In the genomic region with DNA sequence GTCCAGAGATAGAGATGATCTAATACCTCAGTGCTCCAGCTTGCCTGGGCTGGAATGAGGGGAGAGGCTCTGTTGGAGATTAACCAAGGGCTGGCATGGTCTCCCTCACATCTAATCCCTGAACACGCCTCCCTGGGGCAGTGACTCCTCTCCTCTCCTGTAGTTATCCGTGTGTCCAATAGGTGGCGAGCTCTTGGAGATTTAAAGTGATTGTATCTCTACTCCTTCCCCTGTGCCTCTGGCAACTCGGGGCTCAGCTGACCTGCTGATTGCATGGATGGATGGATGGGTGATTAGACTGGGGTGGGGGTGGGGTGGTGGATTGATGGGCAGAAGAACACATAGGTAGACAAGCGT, we compare ENCODE assay signal across 8 mouse cellular contexts. TPM values are rescaled to one million over a fixed set of nuclear protein-coding genes. Genes with fewer than 3 reads are reported as not detected.
A peak's percentile ranks its signal among the peaks of the same experiment; 100 is the strongest.
DNase-seq lines count a peak whose midpoint lies in the region; ATAC-seq and TF ChIP-seq lines count a peak whose summit lies in the region.
"Had no signal": no experiment of that assay in that cellular context is flagged by ENCODE, and none has a peak within 500 bp of the region (broad histone marks: within the 10 kb centered on the region; RNA-seq: fewer than 3 reads in every experiment).

No protein-coding gene starts in this region.

- TF ChIP-seq EP300 in liver, embryonic 14.5 days (IDR thresholded peaks at IDR 0.05; ENCODE audit: low read depth), result no peak

- no peak overlapping the region for H3K4me3 ChIP-seq in spleen, adult 2 months (ENCODE audit: extremely low read depth, insufficient read depth, insufficient read length)
- no peak overlapping the region for H3K4me3 ChIP-seq in embryonic facial prominence, embryonic 10.5 days
- no peak overlapping the region for H3K4me3 ChIP-seq in liver, embryonic 14.5 days (ENCODE audit: insufficient read depth in 1 of 2, low read depth in 2 of 2, low read length in 2 of 2)
- no peak overlapping the region for H3K4me3 ChIP-seq in small intestine, adult 2 months (ENCODE audit: low read depth, low read length)
- H3K4me3 ChIP-seq: neural tube, embryonic 13.5 days had no signal

- H3K36me3 ChIP-seq in spleen, adult 2 months (ENCODE audit: control insufficient read depth, insufficient read depth, low read length), result no peaks in the 10 kb centered on the region
- H3K36me3 ChIP-seq in embryonic facial prominence, embryonic 10.5 days (replicated peaks), result no peaks in the 10 kb centered on the region
- no peaks in the 10 kb centered on the region for H3K36me3 ChIP-seq in liver, embryonic 14.5 days (replicated peaks; ENCODE audit: control insufficient read depth, insufficient read depth, low read depth)
- no peaks in the 10 kb centered on the region for H3K36me3 ChIP-seq in small intestine, adult 2 months (ENCODE audit: control insufficient read depth, insufficient read depth, low read length)
- H3K36me3 ChIP-seq: neural tube, embryonic 13.5 days had no signal

- WGBS in spleen, adult 2 months, result 22% methylated on average over 5 of the region's 5 CpGs
- 10% methylated on average over 5 of the region's 5 CpGs for WGBS in embryonic facial prominence, embryonic 10.5 days
- 17% methylated on average over 5 of the region's 5 CpGs for WGBS in liver, embryonic 14.5 days (ENCODE audit: insufficient replicate concordance)
- 24% methylated on average over 5 of the region's 5 CpGs for WGBS in small intestine, adult 2 months

- H3K27me3 ChIP-seq in spleen, adult 2 months (ENCODE audit: control insufficient read depth, insufficient read depth, low read length), result no peaks in the 10 kb centered on the region
- H3K27me3 ChIP-seq in embryonic facial prominence, embryonic 10.5 days (replicated peaks; ENCODE audit: low read depth, poor library complexity, severe bottlenecking), result peaks cover 56% of the 10 kb centered on the region
- H3K27me3 ChIP-seq in liver, embryonic 14.5 days (ENCODE audit: control insufficient read depth, insufficient read depth, low read length), result no peaks in the 10 kb centered on the region
- H3K27me3 ChIP-seq in small intestine, adult 2 months (ENCODE audit: control insufficient read depth, insufficient read depth, low read length), result no peaks in the 10 kb centered on the region
- H3K27me3 ChIP-seq: neural tube, embryonic 13.5 days had no signal

- no peak overlapping the region for H3K9ac ChIP-seq in liver, embryonic 14.5 days (replicated peaks)
- H3K9ac ChIP-seq: neural tube, embryonic 13.5 days had no signal

- H3K4me2 ChIP-seq in liver, embryonic 14.5 days (ENCODE audit: low read depth), result no peak overlapping the region
- H3K4me2 ChIP-seq: neural tube, embryonic 13.5 days had no signal

- ATAC-seq in liver, embryonic 14.5 days (ENCODE audit: insufficient read depth), result no peak

- DNase-seq in spleen, adult 2 months (ENCODE audit: low read depth in 1 of 2, low spot score in 2 of 2), result peak in 1 of 2 experiments; percentile 33
- DNase-seq in spleen, postnatal 14 days (ENCODE audit: low spot score in 2 of 2), result no peak
- peak; percentile 77 for DNase-seq in adipocyte (ENCODE audit: low spot score)
- peak; percentile 68 for DNase-seq in embryonic facial prominence, embryonic 10.5 days (ENCODE audit: low spot score)
- peak; percentile 84 for DNase-seq in induced T-regulatory cell, adult 2 months (ENCODE audit: low read depth)
- peak; percentile 37 to 51 (median 43) for DNase-seq in liver, embryonic 14.5 days (ENCODE audit: low read depth in 3 of 3, low spot score in 3 of 3)

- H3K4me1 ChIP-seq in spleen, adult 2 months (ENCODE audit: control insufficient read depth, insufficient read depth, insufficient read length), result no peaks in the 10 kb centered on the region
- H3K4me1 ChIP-seq in embryonic facial prominence, embryonic 10.5 days, result peaks cover 48% of the 10 kb centered on the region
- H3K4me1 ChIP-seq in liver, embryonic 14.5 days (replicated peaks; ENCODE audit: control insufficient read depth in 2 of 2, insufficient read depth in 2 of 2, low read length in 1 of 2), result no peaks in the 10 kb centered on the region
- peaks cover 35% of the 10 kb centered on the region for H3K4me1 ChIP-seq in small intestine, adult 2 months (ENCODE audit: control insufficient read depth, insufficient read depth, insufficient read length, low read length)

- TF ChIP-seq POLR2A in spleen, adult 2 months (IDR thresholded peaks at IDR 0.05; ENCODE audit: low read depth, low read length), result no peak
- no peak for TF ChIP-seq POLR2A in small intestine, adult 2 months (IDR thresholded peaks at IDR 0.05; ENCODE audit: low read depth, low read length)

- no peaks in the 10 kb centered on the region for H3K9me3 ChIP-seq in embryonic facial prominence, embryonic 10.5 days
- no peaks in the 10 kb centered on the region for H3K9me3 ChIP-seq in liver, embryonic 14.5 days (ENCODE audit: control insufficient read depth, low read length)
- H3K9me3 ChIP-seq: neural tube, embryonic 13.5 days had no signal

- no peak overlapping the region for H3K27ac ChIP-seq in spleen, adult 2 months (ENCODE audit: insufficient read depth, low read length)
- no peak overlapping the region for H3K27ac ChIP-seq in embryonic facial prominence, embryonic 10.5 days (replicated peaks)
- no peak overlapping the region for H3K27ac ChIP-seq in liver, embryonic 14.5 days
- H3K27ac ChIP-seq in small intestine, adult 2 months (ENCODE audit: insufficient read depth, low read depth, low read length), result no peak overlapping the region
- H3K27ac ChIP-seq: neural tube, embryonic 13.5 days had no signal

- peak; percentile 27; the same call in 1 of the 2 replicates for TF ChIP-seq CTCF in spleen, adult 2 months (IDR thresholded peaks at IDR 0.05; ENCODE audit: extremely low read depth, insufficient read depth, insufficient read length, insufficient replicate concordance)
- TF ChIP-seq CTCF in liver, embryonic 14.5 days (IDR thresholded peaks at IDR 0.05; ENCODE audit: low read depth), result peak; percentile 69
- TF ChIP-seq CTCF in small intestine, adult 2 months (IDR thresholded peaks at IDR 0.05; ENCODE audit: extremely low read depth, insufficient read length, insufficient replicate concordance, low read depth, low read length), result peak; percentile 70; the same call in 1 of the 2 replicates

RNA-seq across cellular contexts. Expression of a gene that starts 9.9 kb away (rescaled TPM):
- polyA plus RNA-seq in spleen, adult 2 months (2012; rRNA removed), result 0.65 and 0.69 TPM in 2 replicates
- polyA plus RNA-seq in embryonic facial prominence, embryonic 10.5 days (2016; fragmentation: Nextera tagmentation; extraction: Ambion mirVana), result 10.7 and 12.0 TPM in 2 replicates
- polyA plus RNA-seq in liver, embryonic 14.5 days (2012; rRNA removed), result 0.27 TPM in 2 replicates
- 1.6 and 2.0 TPM in 2 replicates for polyA plus RNA-seq in liver, embryonic 14.5 days (2014; fragmentation: Nextera tagmentation; extraction: Ambion mirVana)
- polyA plus RNA-seq in small intestine, adult 2 months (2012; rRNA removed), result 12.0 and 17.7 TPM in 2 replicates

RNA-seq across cellular contexts. Expression of a gene that starts 24.8 kb away (rescaled TPM):
- polyA plus RNA-seq in spleen, adult 2 months (2012; rRNA removed), result 0.02 and 0.06 TPM in 2 replicates
- polyA plus RNA-seq in embryonic facial prominence, embryonic 10.5 days (2016; fragmentation: Nextera tagmentation; extraction: Ambion mirVana), result 0.09 and 0.12 TPM in 2 replicates
- polyA plus RNA-seq in liver, embryonic 14.5 days (2012; rRNA removed), result not detected in 2 replicates
- polyA plus RNA-seq in liver, embryonic 14.5 days (2014; fragmentation: Nextera tagmentation; extraction: Ambion mirVana), result not detected in 2 replicates
- polyA plus RNA-seq in small intestine, adult 2 months (2012; rRNA removed), result 0.04 TPM in 2 replicates
- polyA plus RNA-seq: neural tube, embryonic 13.5 days had no signal

RNA-seq across cellular contexts. Expression of a gene that starts 30.3 kb away (rescaled TPM):
- 6.7 and 8.2 TPM in 2 replicates for polyA plus RNA-seq in spleen, adult 2 months (2012; rRNA removed)
- polyA plus RNA-seq in embryonic facial prominence, embryonic 10.5 days (2016; fragmentation: Nextera tagmentation; extraction: Ambion mirVana), result 0.27 and 0.75 TPM in 2 replicates
- 0.24 and 0.27 TPM in 2 replicates for polyA plus RNA-seq in liver, embryonic 14.5 days (2012; rRNA removed)
- polyA plus RNA-seq in liver, embryonic 14.5 days (2014; fragmentation: Nextera tagmentation; extraction: Ambion mirVana), result 0.27 and 0.30 TPM in 2 replicates
- 6.4 and 7.0 TPM in 2 replicates for polyA plus RNA-seq in small intestine, adult 2 months (2012; rRNA removed)

RNA-seq across cellular contexts. Expression of a gene that starts 33.6 kb away (rescaled TPM):
- 197 and 206 TPM in 2 replicates for polyA plus RNA-seq in spleen, adult 2 months (2012; rRNA removed)
- polyA plus RNA-seq in embryonic facial prominence, embryonic 10.5 days (2016; fragmentation: Nextera tagmentation; extraction: Ambion mirVana), result 0.39 and 0.41 TPM in 2 replicates
- polyA plus RNA-seq in liver, embryonic 14.5 days (2012; rRNA removed), result 0.64 and 0.90 TPM in 2 replicates
- 0.14 and 0.33 TPM in 2 replicates for polyA plus RNA-seq in liver, embryonic 14.5 days (2014; fragmentation: Nextera tagmentation; extraction: Ambion mirVana)
- polyA plus RNA-seq in small intestine, adult 2 months (2012; rRNA removed), result 17.0 and 20.7 TPM in 2 replicates

RNA-seq across cellular contexts. Expression of a gene that starts 36.6 kb away (rescaled TPM):
- polyA plus RNA-seq in spleen, adult 2 months (2012; rRNA removed), result 0.05 TPM in 1 of 2 replicates, not detected in the other
- 0.31 and 0.49 TPM in 2 replicates for polyA plus RNA-seq in embryonic facial prominence, embryonic 10.5 days (2016; fragmentation: Nextera tagmentation; extraction: Ambion mirVana)
- 0.05 and 0.09 TPM in 2 replicates for polyA plus RNA-seq in liver, embryonic 14.5 days (2012; rRNA removed)
- not detected in 2 replicates for polyA plus RNA-seq in liver, embryonic 14.5 days (2014; fragmentation: Nextera tagmentation; extraction: Ambion mirVana)
- polyA plus RNA-seq in small intestine, adult 2 months (2012; rRNA removed), result not detected in 2 replicates

Comparison
In these comparisons a context has a peak if more than half of its experiments do, and no peak if none do; other contexts are left out.
1. DNase-seq: peak in adipocyte (single experiment), embryonic facial prominence, embryonic 10.5 days (single experiment), induced T-regulatory cell, adult 2 months (single experiment) and liver, embryonic 14.5 days (3 of 3); none in spleen, postnatal 14 days (0 of 2).
2. Peak in every context shown above with its lines, with median percentiles within 50 percentile points of each other: CTCF ChIP-seq.